Mouse (Mus musculus) MEL (cell line): Measurements from ENCODE around the gene Hacl1. TPM values are rescaled to one million over a fixed set of nuclear protein-coding genes. Genes with fewer than 3 reads are reported as not detected.

Experiments
- DNase-seq: peaks from one replicate; pipeline ENCODE4 v3.0.0; 2011; ENCODE audit warnings: low read depth, low spot score
- H3K27ac ChIP-seq: 2 replicates; pipeline ENCODE4 v1.5.1; 2012; ENCODE audit warnings: low read depth, mild to moderate bottlenecking, control low read depth, low read length, moderate library complexity; ENCODE audit not compliant: control insufficient read depth
- H3K27me3 ChIP-seq, 2 experiments: fragments of 150-350 bp in 1 of 2; sonication (generic) in 1 of 2; 2 replicates each; pipeline ENCODE4 v1.6.1; 2012; ENCODE audit warnings: low read length in 2 of 2, mild to moderate bottlenecking in 2 of 2, improper control_type of control experiment in 1 of 2, moderate library complexity in 1 of 2; ENCODE audit not compliant: insufficient read depth in 2 of 2, control insufficient read depth in 1 of 2
- H3K36me3 ChIP-seq, 2 experiments: 2 replicates each; pipeline ENCODE4 v1.6.1; 2012 to 2014; ENCODE audit warnings: low read length in 2 of 2, improper control_type of control experiment in 1 of 2, inconsistent platforms in 1 of 2, mild to moderate bottlenecking in 1 of 2; ENCODE audit not compliant: insufficient read depth in 2 of 2, control insufficient read depth in 1 of 2
- H3K4me1 ChIP-seq, 2 experiments: fragments of 150-350 bp in 1 of 2; sonication (generic) in 1 of 2; 2 replicates each; pipeline ENCODE4 v1.6.1; 2012; ENCODE audit warnings: low read length in 2 of 2, improper control_type of control experiment in 1 of 2, mild to moderate bottlenecking in 1 of 2; ENCODE audit not compliant: insufficient read depth in 2 of 2, control insufficient read depth in 1 of 2
- H3K4me3 ChIP-seq, 2 experiments: fragments of 150-350 bp in 1 of 2; sonication (generic) in 1 of 2; 2 replicates each; pipeline ENCODE4 v1.5.1; 2012; ENCODE audit warnings: low read depth in 2 of 2, low read length in 2 of 2, mild to moderate bottlenecking in 2 of 2, moderate library complexity in 2 of 2, control low read depth in 1 of 2, improper control_type of control experiment in 1 of 2; ENCODE audit not compliant: control insufficient read depth in 1 of 2, insufficient read depth in 1 of 2
- H3K79me2 ChIP-seq: 2 replicates; pipeline ENCODE4 v1.6.1; 2012; ENCODE audit warnings: mild to moderate bottlenecking, low read length, moderate library complexity; ENCODE audit not compliant: control insufficient read depth, poor library complexity, insufficient read depth
- H3K9ac ChIP-seq: 2 replicates; pipeline ENCODE4 v1.6.1; 2012; ENCODE audit warnings: low read depth, mild to moderate bottlenecking, control low read depth, low read length, moderate library complexity; ENCODE audit not compliant: control insufficient read depth, poor library complexity, severe bottlenecking
- H3K9me3 ChIP-seq: fragments of 150-350 bp; sonication (generic); replicated peaks from 2 replicates; pipeline ENCODE4 v1.6.1; 2012; ENCODE audit warnings: mild to moderate bottlenecking, low read length, improper control_type of control experiment, moderate library complexity; ENCODE audit not compliant: insufficient read depth
- BHLHE40 ChIP-seq: IDR thresholded peaks from 2 replicates; pipeline ENCODE4 v1.6.1; 2012; ENCODE audit warnings: low read depth, mild to moderate bottlenecking, inconsistent platforms, low read length, improper control_type of control experiment, borderline replicate concordance
- CHD2 ChIP-seq: IDR thresholded peaks from 2 replicates; pipeline ENCODE4 v1.6.1; 2011; ENCODE audit warnings: low read length, improper control_type of control experiment
- CTCF ChIP-seq, 3 experiments: IDR thresholded peaks in 2 of 3; conservative IDR thresholded peaks in 1 of 3; 2 replicates each; pipeline ENCODE4 v1.5.1; 2011 to 2012; ENCODE audit warnings: low read length in 3 of 3, low read depth in 2 of 3, mild to moderate bottlenecking in 2 of 3, improper control_type of control experiment in 1 of 3, inconsistent platforms in 1 of 3, mixed read lengths in 1 of 3, moderate library complexity in 1 of 3; ENCODE audit not compliant: control insufficient read depth in 1 of 3, insufficient read depth in 1 of 3, poor library complexity in 1 of 3, severe bottlenecking in 1 of 3
- EP300 ChIP-seq, 2 experiments: IDR thresholded peaks; 2 replicates each; pipeline ENCODE4 v1.6.1; 2011; ENCODE audit warnings: improper control_type of control experiment in 2 of 2, low read length in 2 of 2, low read depth in 1 of 2, mild to moderate bottlenecking in 1 of 2
- ETS1 ChIP-seq: IDR thresholded peaks from 2 replicates; pipeline ENCODE4 v1.6.1; 2012; ENCODE audit warnings: low read depth, mild to moderate bottlenecking, inconsistent platforms, low read length, improper control_type of control experiment, moderate library complexity
- GABPA ChIP-seq: IDR thresholded peaks from 2 replicates; pipeline ENCODE4 v1.6.1; 2012; ENCODE audit warnings: low read depth, mild to moderate bottlenecking, inconsistent platforms, low read length, improper control_type of control experiment, moderate library complexity
- GATA1 ChIP-seq: IDR thresholded peaks from 2 replicates; pipeline ENCODE4 v1.6.1; 2011; ENCODE audit warnings: low read depth, low read length, improper control_type of control experiment
- HCFC1 ChIP-seq: IDR thresholded peaks from 2 replicates; pipeline ENCODE4 v1.6.1; 2012; ENCODE audit warnings: low read depth, mild to moderate bottlenecking, inconsistent platforms, low read length, improper control_type of control experiment, moderate library complexity
- JUND ChIP-seq: IDR thresholded peaks from 2 replicates; pipeline ENCODE4 v1.6.1; 2011; ENCODE audit warnings: low read depth, mild to moderate bottlenecking, improper control_type of control experiment, low read length
- KAT2A ChIP-seq: conservative IDR thresholded peaks from 2 replicates; pipeline ENCODE4 v1.6.1; 2012; ENCODE audit warnings: low read depth, low read length, improper control_type of control experiment, inconsistent platforms
- MAX ChIP-seq: IDR thresholded peaks from 2 replicates; pipeline ENCODE4 v1.6.1; 2011; ENCODE audit warnings: low read length, improper control_type of control experiment
- MAZ ChIP-seq: IDR thresholded peaks from 2 replicates; pipeline ENCODE4 v1.6.1; 2012; ENCODE audit warnings: low read depth, mild to moderate bottlenecking, inconsistent platforms, low read length, improper control_type of control experiment
- MXI1 ChIP-seq: IDR thresholded peaks from 2 replicates; pipeline ENCODE4 v1.6.1; 2011; ENCODE audit warnings: mild to moderate bottlenecking, low read depth, low read length, improper control_type of control experiment
- MYB ChIP-seq: IDR thresholded peaks from 2 replicates; pipeline ENCODE4 v1.6.1; 2011; ENCODE audit warnings: mild to moderate bottlenecking, low read depth, low read length, improper control_type of control experiment
- MYC ChIP-seq: IDR thresholded peaks from 2 replicates; pipeline ENCODE4 v1.6.1; 2011; ENCODE audit warnings: low read depth, mild to moderate bottlenecking, low read length, improper control_type of control experiment, moderate library complexity
- NELFE ChIP-seq: IDR thresholded peaks from 2 replicates; pipeline ENCODE4 v1.6.1; 2011; ENCODE audit warnings: low read depth, low read length, improper control_type of control experiment
- NRF1 ChIP-seq: IDR thresholded peaks from 2 replicates; pipeline ENCODE4 v1.6.1; 2014; ENCODE audit warnings: low read depth, mild to moderate bottlenecking, inconsistent platforms, low read length, improper control_type of control experiment, moderate library complexity; ENCODE audit not compliant: poor library complexity, insufficient read depth, severe bottlenecking
- POLR2AphosphoS2 ChIP-seq: IDR thresholded peaks from 2 replicates; pipeline ENCODE4 v1.6.1; 2011; ENCODE audit warnings: low read length, improper control_type of control experiment
- RAD21 ChIP-seq: IDR thresholded peaks from 2 replicates; pipeline ENCODE4 v1.6.1; 2011; ENCODE audit warnings: mild to moderate bottlenecking, low read depth, low read length, improper control_type of control experiment
- RCOR1 ChIP-seq: IDR thresholded peaks from 2 replicates; pipeline ENCODE4 v1.6.1; 2012; ENCODE audit warnings: low read depth, mild to moderate bottlenecking, inconsistent platforms, low read length, improper control_type of control experiment
- SMC3 ChIP-seq: IDR thresholded peaks from 2 replicates; pipeline ENCODE4 v1.6.1; 2011; ENCODE audit warnings: low read depth, low read length, improper control_type of control experiment
- TAL1 ChIP-seq: IDR thresholded peaks from 2 replicates; pipeline ENCODE4 v1.6.1; 2012; ENCODE audit warnings: mild to moderate bottlenecking, inconsistent platforms, low read length, moderate library complexity, mixed read lengths
- TBP ChIP-seq: IDR thresholded peaks from 2 replicates; pipeline ENCODE4 v1.8.0; 2011; ENCODE audit warnings: low read depth, low read length, improper control_type of control experiment
- TCF12 ChIP-seq: IDR thresholded peaks from 2 replicates; pipeline ENCODE4 v1.6.1; 2014; ENCODE audit warnings: low read depth, mild to moderate bottlenecking, inconsistent platforms, low read length, improper control_type of control experiment, moderate library complexity
- UBTF ChIP-seq: IDR thresholded peaks from 2 replicates; pipeline ENCODE4 v1.6.1; 2012; ENCODE audit warnings: low read depth, mild to moderate bottlenecking, inconsistent platforms, low read length, improper control_type of control experiment, moderate library complexity, borderline replicate concordance; ENCODE audit not compliant: insufficient read depth
- USF1 ChIP-seq: IDR thresholded peaks from 2 replicates; pipeline ENCODE4 v1.6.1; 2014; ENCODE audit warnings: low read depth, mild to moderate bottlenecking, inconsistent platforms, low read length, improper control_type of control experiment, moderate library complexity
- USF2 ChIP-seq, 2 experiments: IDR thresholded peaks; 2 replicates each; pipeline ENCODE4 v1.6.1; 2011 to 2012; ENCODE audit warnings: improper control_type of control experiment in 2 of 2, low read length in 2 of 2, borderline replicate concordance in 1 of 2, inconsistent platforms in 1 of 2, low read depth in 1 of 2, mild to moderate bottlenecking in 1 of 2; ENCODE audit not compliant: insufficient read depth in 1 of 2
- ZC3H11A ChIP-seq: IDR thresholded peaks from 2 replicates; pipeline ENCODE4 v1.6.1; 2012; ENCODE audit warnings: low read depth, mild to moderate bottlenecking, inconsistent platforms, low read length, improper control_type of control experiment
- ZKSCAN1 ChIP-seq: IDR thresholded peaks from 2 replicates; pipeline ENCODE4 v1.6.1; 2012; ENCODE audit warnings: low read depth, mild to moderate bottlenecking, inconsistent platforms, low read length, improper control_type of control experiment, moderate library complexity
- ZMIZ1 ChIP-seq: IDR thresholded peaks from 2 replicates; pipeline ENCODE4 v1.6.1; 2012; ENCODE audit warnings: low read depth, mild to moderate bottlenecking, inconsistent platforms, low read length, improper control_type of control experiment, moderate library complexity
- ZNF384 ChIP-seq: IDR thresholded peaks from 2 replicates; pipeline ENCODE4 v1.6.1; 2012; ENCODE audit warnings: low read depth, mild to moderate bottlenecking, inconsistent platforms, low read length, improper control_type of control experiment
- polyA plus RNA-seq, 2 experiments: library from polyadenylated mRNA; stranded (reverse) in 1 of 2; unstranded in 1 of 2; fragments of >175 nt in 1 of 2; fragments of >200 nt in 1 of 2; gene quantifications; 2 replicates each; pipeline versions ENCODE4 v1.2.1 to v1.2.4; 2012; ENCODE audit warnings: low replicate concordance in 2 of 2, low read depth in 1 of 2; ENCODE audit not compliant: insufficient read length in 2 of 2, insufficient read depth in 1 of 2, missing spikeins in 1 of 2
- total RNA-seq: library from RNA; depleted of rRNA; stranded (reverse); fragments of 300-350 nt; gene quantifications from 2 replicates; pipeline ENCODE4 v1.2.3, GENCODE M21; 2012

Hacl1 gene
- total and polyA plus RNA-seq, 3 experiments: 7.7 to 13.3 TPM; not detected in 1

DNA sequence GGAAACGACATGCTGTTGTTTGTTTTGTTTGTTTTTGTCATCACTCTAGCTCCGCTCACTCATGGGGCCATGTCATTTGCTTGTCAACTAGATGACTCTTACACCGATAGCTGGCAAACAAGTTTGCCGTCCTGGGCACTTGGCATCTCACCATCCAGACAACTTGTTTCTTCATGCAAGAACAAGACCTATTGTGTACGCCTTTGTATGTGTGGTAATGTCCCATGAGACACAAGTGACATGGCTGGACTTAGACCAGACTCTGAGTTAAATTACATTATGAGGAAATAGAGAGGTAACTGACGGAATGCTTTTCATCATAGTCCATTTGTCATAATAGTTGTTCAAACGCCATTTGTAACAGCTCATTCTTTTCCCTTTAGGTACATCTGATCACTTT lies 4.8 kb upstream of the Hacl1 start:
- Histone ChIP-seq H3K4me3 (no peak overlapping the region), H3K9me3 (no peaks in the 10 kb centered on the region), H3K4me1 (peaks cover 11 to 16% of the 10 kb centered on the region in 2 experiments; a peak in 3 of 4 replicates), H3K36me3 (peaks cover 0 to 11% of the 10 kb centered on the region in 2 experiments; a peak in 2 of 4 replicates), H3K27me3 (no peaks in the 10 kb centered on the region), H3K79me2 (no peaks in the 10 kb centered on the region; the same call in 1 of the 2 replicates), H3K27ac (no peak overlapping the region), H3K9ac (no peak overlapping the region)
- no peak for DNase-seq
- TF ChIP-seq TAL1: no peak
- no peak for TF ChIP-seq EP300 (IDR thresholded peaks at IDR 0.05; ENCODE audit: low read depth in 1 of 2, low read length in 2 of 2)
- no peak for TF ChIP-seq RAD21
- no peak for TF ChIP-seq GATA1
- TF ChIP-seq BHLHE40: no peak
- no peak for TF ChIP-seq MAZ
- no peak for TF ChIP-seq KAT2A
- no peak for TF ChIP-seq USF1
- no peak for TF ChIP-seq ZC3H11A
- TF ChIP-seq RCOR1: no peak
- no peak for TF ChIP-seq SMC3
- no peak for TF ChIP-seq ETS1

DNA sequence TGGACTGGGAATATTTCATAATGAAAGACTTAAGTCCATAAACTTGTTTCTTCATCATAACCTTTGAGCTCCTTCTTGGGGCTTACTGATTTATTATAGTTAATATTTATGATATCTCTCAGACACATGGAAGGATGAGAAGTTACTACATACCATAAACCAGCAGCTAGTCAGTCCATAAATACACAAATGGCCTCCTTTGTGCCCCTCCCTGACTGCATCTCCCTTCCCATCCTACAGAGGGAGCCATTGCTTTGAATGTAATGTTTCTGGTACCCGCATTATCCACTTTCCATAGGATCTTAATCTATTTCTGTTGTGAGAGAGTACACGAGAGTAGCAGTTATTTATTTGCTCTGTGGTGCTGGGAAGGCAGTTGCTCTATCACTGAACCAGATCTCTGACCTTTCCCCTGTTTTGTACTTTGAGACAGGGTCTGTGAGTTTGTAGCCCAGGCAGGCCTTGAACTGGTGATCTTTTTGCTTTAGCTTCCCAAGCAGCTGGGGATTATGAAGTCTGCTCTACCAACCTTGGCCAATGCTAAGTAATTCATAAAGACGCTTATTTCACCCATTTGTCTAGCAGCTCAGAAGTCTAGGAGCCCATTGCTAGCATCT lies 4.0 kb upstream of the Hacl1 start:
- H3K79me2 ChIP-seq: no peaks in the 10 kb centered on the region; the same call in none of the 2 replicates
- H3K9ac ChIP-seq: no peak overlapping the region
- H3K9me3 ChIP-seq: no peaks in the 10 kb centered on the region
- no peak overlapping the region for H3K4me3 ChIP-seq
- H3K4me1 ChIP-seq: peaks cover 11 to 19% of the 10 kb centered on the region in 2 experiments; a peak in 3 of 4 replicates
- H3K27ac ChIP-seq: peak overlapping the region; percentile 63
- H3K27me3 ChIP-seq: no peaks in the 10 kb centered on the region
- DNase-seq: peak; percentile 75
- H3K36me3 ChIP-seq: peaks cover 0 to 11% of the 10 kb centered on the region in 2 experiments; a peak in 2 of 4 replicates
- TF ChIP-seq HCFC1 (no peak), GABPA (no peak), TCF12 (no peak), POLR2AphosphoS2 (no peak), TBP (no peak), MYB (no peak), JUND (no peak), NELFE (no peak), ETS1 (no peak), TAL1 (no peak), ZMIZ1 (no peak), RAD21 (peak; percentile 78), MXI1 (no peak), CTCF (IDR thresholded peaks at IDR 0.05 in 2 of 3, conservative IDR thresholded peaks at IDR 0.05 in 1 of 3; ENCODE audit: control insufficient read depth in 1 of 3, insufficient read depth in 1 of 3, low read depth in 2 of 3, low read length in 3 of 3, poor library complexity in 1 of 3, severe bottlenecking in 1 of 3) (peak; percentile 52 to 91 (median 84)), SMC3 (peak; percentile 71), USF2 (IDR thresholded peaks at IDR 0.05; ENCODE audit: borderline replicate concordance in 1 of 2, insufficient read depth in 1 of 2, low read depth in 1 of 2, low read length in 2 of 2) (no peak), MYC (no peak), EP300 (IDR thresholded peaks at IDR 0.05; ENCODE audit: low read depth in 1 of 2, low read length in 2 of 2) (no peak; a peak in 1 of 4 replicates), USF1 (no peak), CHD2 (no peak), ZNF384 (no peak), MAZ (peak; percentile 71; the same call in 1 of the 2 replicates), MAX (no peak), UBTF (no peak), ZKSCAN1 (no peak), GATA1 (peak; percentile 13; the same call in 1 of the 2 replicates), NRF1 (no peak)
